Mouse (Mus musculus): ENCODE measurements around the gene Nhlrc1.

Nhlrc1 gene

GRCm38 (mm10) chr13:47001590-47001989 is 13.1 kb downstream of the Nhlrc1 start:
- DNase-seq (ENCODE audit: low spot score), result no peak

GRCm38 (mm10) chr13:46999498-46999897 is 15.2 kb downstream of the Nhlrc1 start:
- no peak for DNase-seq (ENCODE audit: low spot score)

DNA sequence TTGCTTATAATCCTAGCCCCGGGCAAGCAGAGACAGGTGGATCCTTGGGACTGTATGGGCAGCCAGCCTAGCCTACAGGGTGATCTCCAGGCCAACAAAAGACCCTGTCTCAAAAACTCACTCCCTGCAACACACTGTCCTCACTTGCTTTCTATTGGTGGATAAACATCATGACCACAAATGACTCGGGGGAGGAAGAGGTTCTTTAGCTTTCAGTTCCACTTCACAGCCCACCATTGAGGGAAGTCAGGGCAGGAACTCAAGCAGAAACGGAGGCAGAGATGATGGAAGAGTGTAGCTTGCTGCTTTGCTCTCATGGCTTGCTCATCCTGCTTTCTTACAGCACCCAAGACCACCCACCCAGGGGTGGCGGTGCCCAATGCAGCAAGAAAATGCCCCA is 17.3 kb downstream of the Nhlrc1 start:
- no peak for DNase-seq (ENCODE audit: low spot score)

- no peak for DNase-seq (ENCODE audit: low spot score)
Observed at GRCm38 (mm10) chr13:46993274-46993551, 21.4 kb downstream of the Nhlrc1 start.

- no peak for DNase-seq (ENCODE audit: low spot score)
Observed at GRCm38 (mm10) chr13:46992516-46993273, 22.0 kb downstream of the Nhlrc1 start.

GRCm38 (mm10) chr13:46990376-46991011 is 24.2 kb downstream of the Nhlrc1 start:
- DNase-seq (ENCODE audit: low spot score), result no peak

GRCm38 (mm10) chr13:46987941-46988340 is 26.7 kb downstream of the Nhlrc1 start:
- no peak for DNase-seq (ENCODE audit: low spot score)

DNA sequence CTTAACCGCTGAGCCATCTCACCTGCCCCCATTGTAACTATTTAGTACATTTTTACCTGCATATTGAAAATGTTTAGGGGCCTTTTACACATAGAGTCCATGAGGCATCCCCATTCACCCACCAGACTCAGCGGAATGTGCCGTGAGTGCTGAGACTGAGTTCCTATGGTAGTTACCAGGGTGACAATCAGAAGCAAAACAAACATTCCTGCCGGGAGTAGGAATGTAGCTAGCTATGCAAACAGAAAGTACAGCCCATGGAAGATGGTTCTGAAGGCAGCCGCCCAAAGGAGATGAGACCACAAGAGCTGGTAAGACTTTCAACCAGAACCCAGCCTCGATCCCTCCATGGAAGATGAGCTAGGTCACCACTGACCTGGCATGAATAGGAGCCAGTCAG is 28.4 kb downstream of the Nhlrc1 start:
- no peak for DNase-seq (ENCODE audit: low spot score)

- DNase-seq (ENCODE audit: low spot score), result no peak
Observed at GRCm38 (mm10) chr13:46983878-46984277, 30.8 kb downstream of the Nhlrc1 start.

DNA sequence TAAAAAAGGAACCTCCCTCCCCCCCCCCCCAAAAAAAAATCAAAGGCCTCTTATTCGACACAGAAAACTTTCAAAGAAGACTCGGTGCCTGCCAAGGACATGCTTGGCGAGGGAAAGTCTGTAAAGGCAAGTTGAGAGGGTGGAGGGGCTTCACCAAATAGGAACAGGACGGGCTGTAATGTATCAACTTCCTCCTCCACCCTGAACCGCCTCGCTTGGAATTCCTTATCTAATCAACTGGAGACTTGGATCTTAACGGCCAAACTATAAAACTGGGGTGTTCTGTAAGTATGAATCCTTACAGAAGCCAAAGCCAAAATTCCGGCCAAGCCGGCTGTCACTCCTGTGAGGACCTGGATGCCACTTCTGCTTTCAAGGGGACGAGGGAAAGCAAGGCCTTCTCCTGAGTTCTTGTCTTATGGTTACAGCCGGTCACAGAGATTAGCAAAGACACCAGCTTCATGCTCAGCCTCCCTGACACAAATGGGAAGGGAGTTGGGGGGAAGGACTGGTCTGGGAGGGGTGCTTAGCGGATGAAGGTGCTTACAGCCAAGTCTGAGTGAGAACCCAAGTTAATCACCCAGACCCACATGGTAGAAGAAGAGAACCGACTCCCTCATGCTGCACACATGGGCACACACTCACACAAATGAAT is 34.7 kb downstream of the Nhlrc1 start:
- DNase-seq (ENCODE audit: low spot score), result no peak

DNA sequence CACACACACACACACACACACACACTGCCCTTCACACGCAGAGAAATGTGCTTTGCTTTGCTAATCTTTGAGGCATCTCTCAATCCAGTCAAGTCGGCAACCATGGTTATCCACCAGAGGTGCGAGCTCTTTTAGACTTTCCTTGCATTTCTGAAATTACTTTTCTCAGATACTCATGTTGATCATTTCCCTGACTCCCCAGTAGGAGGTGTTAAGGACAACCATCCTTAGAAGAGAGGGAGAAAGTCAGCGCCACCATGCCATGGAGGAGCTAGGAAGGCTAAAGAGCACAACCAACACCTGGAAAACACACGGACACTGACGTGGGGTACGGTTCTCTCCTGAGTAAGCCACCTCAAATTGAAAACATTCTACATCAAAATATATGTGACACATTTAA is 38.1 kb downstream of the Nhlrc1 start:
- no peak for DNase-seq (ENCODE audit: low spot score)

GRCm38 (mm10) chr13:46975930-46976329 is 38.7 kb downstream of the Nhlrc1 start:
- no peak for DNase-seq (ENCODE audit: low spot score)

- no peak for DNase-seq (ENCODE audit: low spot score)
Observed at GRCm38 (mm10) chr13:46975031-46975551, 39.6 kb downstream of the Nhlrc1 start.

- DNase-seq (ENCODE audit: low spot score), result no peak
Observed at GRCm38 (mm10) chr13:46970286-46970945, 44.2 kb downstream of the Nhlrc1 start.

GRCm38 (mm10) chr13:46968626-46969025 is 46.0 kb downstream of the Nhlrc1 start:
- DNase-seq (ENCODE audit: low spot score), result no peak

DNA sequence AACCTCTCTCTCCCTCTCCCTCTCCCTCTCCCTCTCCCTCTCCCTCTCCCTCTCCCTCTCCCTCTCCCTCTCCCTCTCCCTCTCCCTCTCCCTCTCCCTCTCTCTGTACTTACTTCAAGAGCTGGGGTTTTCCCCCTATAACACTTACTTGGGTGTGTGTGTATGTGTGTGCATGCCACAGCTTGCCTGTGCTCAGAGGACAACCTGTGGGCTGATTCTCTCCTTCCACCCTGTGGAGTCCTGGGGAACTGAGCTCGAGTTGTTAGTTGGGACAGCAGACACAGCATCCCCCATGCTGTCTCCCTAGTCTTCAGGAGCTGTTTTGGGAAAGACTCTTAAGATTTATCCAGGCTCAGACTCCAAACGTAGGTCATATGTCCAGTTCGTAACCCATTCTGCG is 47.3 kb downstream of the Nhlrc1 start:
- DNase-seq (ENCODE audit: low spot score), result no peak

Data from ovary, postnatal 10 days (tissue).